Mouse (Mus musculus): ENCODE measurements around the gene Hsdl1.

DNA sequence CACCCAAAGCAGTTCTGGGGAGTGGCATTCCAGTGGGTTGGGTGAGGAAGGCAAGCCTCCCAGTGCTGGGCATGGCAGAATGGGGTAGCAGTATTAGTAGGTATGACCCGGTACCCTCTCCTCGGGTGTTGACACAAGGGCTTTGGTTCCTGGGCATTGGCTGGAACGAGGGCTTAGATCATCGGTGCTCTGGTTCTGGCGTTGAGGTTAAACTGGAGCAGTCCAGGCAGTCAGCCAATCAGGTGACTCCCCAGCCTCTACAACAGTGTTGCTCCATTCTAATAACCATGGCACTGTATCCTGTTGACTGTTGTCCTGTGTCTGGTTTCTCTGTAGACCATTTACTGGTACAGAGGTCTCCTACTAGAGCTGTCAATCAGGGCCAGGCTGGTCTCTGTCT lies 42.6 kb upstream of the Hsdl1 start:
- TF ChIP-seq CTCF (conservative IDR thresholded peaks at IDR 0.05; ENCODE audit: low read length): no peak
- no peak for TF ChIP-seq POU5F1 (IDR thresholded peaks at IDR 0.05; ENCODE audit: borderline replicate concordance, low read length)

Data from E14TG2a.4 (cell line).